Mouse (Mus musculus) lung, adult 2 months (tissue): Measurements from ENCODE around the gene Tgfbr3.
"Not testable (repeated sequence)": the region's sequence is repeated elsewhere in the genome, so short reads cannot be mapped to it uniquely, and the experiment has no call there.

ENCODE experiments used
- CTCF ChIP-seq: fragments of 200-500 bp; IDR thresholded peaks from 2 replicates; pipeline ENCODE4 v1.5.1; 2011; ENCODE audit warnings: mild to moderate bottlenecking, low read length, control low read depth; ENCODE audit not compliant: insufficient read depth
- POLR2A ChIP-seq: fragments of 200-500 bp; IDR thresholded peaks from 2 replicates; pipeline ENCODE4 v1.6.1; 2011; ENCODE audit warnings: low read depth, mild to moderate bottlenecking, control low read depth, low read length, borderline replicate concordance; ENCODE audit errors: extremely low read depth

DNA sequence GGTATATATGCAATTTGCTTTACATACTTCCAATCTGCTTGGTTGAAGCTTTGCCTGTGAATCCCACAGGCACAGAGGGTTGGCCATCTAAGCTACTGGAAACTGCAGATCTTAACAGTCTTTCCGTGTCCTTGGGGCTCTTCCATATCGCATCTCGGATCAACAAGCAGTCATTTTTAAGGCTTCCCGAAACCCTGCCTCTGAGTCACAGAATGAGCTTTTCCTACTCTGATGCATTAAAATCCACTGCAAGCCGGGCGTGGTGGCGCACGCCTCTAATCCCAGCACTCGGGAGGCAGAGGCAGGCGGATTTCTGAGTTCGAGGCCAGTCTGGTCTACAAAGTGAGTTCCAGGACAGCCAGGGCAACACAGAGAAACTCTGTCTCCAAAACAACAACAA, 41.1 kb downstream of the Tgfbr3 start:
- TF ChIP-seq POLR2A, CTCF: not testable (repeated sequence)
